Mouse (Mus musculus): ENCODE data around the gene Srf.
A peak's percentile ranks its signal among the peaks of the same experiment; 100 is the strongest.

Srf gene

GRCm38 (mm10) chr17:46547923-46548322, 8.1 kb downstream of the Srf start:
- Histone ChIP-seq H3K4me1 (replicated peaks; ENCODE audit: low read depth, low read length) (peaks cover 63% of the 10 kb centered on the region), H3K27me3 (ENCODE audit: insufficient read depth, low read length) (peaks cover 37% of the 10 kb centered on the region), H3K4me3 (replicated peaks; ENCODE audit: low read length) (peak overlapping the region; percentile 43; the same call in 1 of the 2 replicates), H3K36me3 (ENCODE audit: insufficient read depth, low read length) (peaks cover 44% of the 10 kb centered on the region), H3K9me3 (ENCODE audit: low read length) (no peaks in the 10 kb centered on the region)
- TF ChIP-seq POU5F1 (IDR thresholded peaks at IDR 0.05; ENCODE audit: borderline replicate concordance, low read length) (no peak), CTCF (conservative IDR thresholded peaks at IDR 0.05; ENCODE audit: low read length) (no peak), NANOG (IDR thresholded peaks at IDR 0.05; ENCODE audit: borderline replicate concordance, low read length) (no peak)

GRCm38 (mm10) chr17:46546995-46547394, 9.0 kb downstream of the Srf start:
- peaks cover 55% of the 10 kb centered on the region for H3K4me1 ChIP-seq (replicated peaks; ENCODE audit: low read depth, low read length)
- TF ChIP-seq NANOG (IDR thresholded peaks at IDR 0.05; ENCODE audit: borderline replicate concordance, low read length) (no peak), CTCF (conservative IDR thresholded peaks at IDR 0.05; ENCODE audit: low read length) (no peak), POU5F1 (IDR thresholded peaks at IDR 0.05; ENCODE audit: borderline replicate concordance, low read length) (no peak)
- peak overlapping the region; percentile 76 for H3K4me3 ChIP-seq (replicated peaks; ENCODE audit: low read length)
- H3K36me3 ChIP-seq (ENCODE audit: insufficient read depth, low read length), result peaks cover 38% of the 10 kb centered on the region
- no peaks in the 10 kb centered on the region for H3K9me3 ChIP-seq (ENCODE audit: low read length)
- peaks cover 44% of the 10 kb centered on the region for H3K27me3 ChIP-seq (ENCODE audit: insufficient read depth, low read length)

- H3K9me3 ChIP-seq (ENCODE audit: low read length), result no peaks in the 10 kb centered on the region
- peaks cover 53% of the 10 kb centered on the region for H3K4me1 ChIP-seq (replicated peaks; ENCODE audit: low read depth, low read length)
- peaks cover 34% of the 10 kb centered on the region for H3K36me3 ChIP-seq (ENCODE audit: insufficient read depth, low read length)
- peak overlapping the region; percentile 76 for H3K4me3 ChIP-seq (replicated peaks; ENCODE audit: low read length)
- H3K27me3 ChIP-seq (ENCODE audit: insufficient read depth, low read length), result peaks cover 48% of the 10 kb centered on the region
- no peak for TF ChIP-seq POU5F1 (IDR thresholded peaks at IDR 0.05; ENCODE audit: borderline replicate concordance, low read length)
- no peak for TF ChIP-seq CTCF (conservative IDR thresholded peaks at IDR 0.05; ENCODE audit: low read length)
- no peak for TF ChIP-seq NANOG (IDR thresholded peaks at IDR 0.05; ENCODE audit: borderline replicate concordance, low read length)
Observed at GRCm38 (mm10) chr17:46546591-46546990, 9.4 kb downstream of the Srf start.

GRCm38 (mm10) chr17:46545813-46546564, 10.0 kb downstream of the Srf start, which contains the start of gene Cul9:
TSS of gene Cul9 (minus strand) at chr17:46546388.
- peaks cover 28% of the 10 kb centered on the region for H3K36me3 ChIP-seq (ENCODE audit: insufficient read depth, low read length)
- TF ChIP-seq NANOG (IDR thresholded peaks at IDR 0.05; ENCODE audit: borderline replicate concordance, low read length), result no peak
- no peak for TF ChIP-seq POU5F1 (IDR thresholded peaks at IDR 0.05; ENCODE audit: borderline replicate concordance, low read length)
- no peak for TF ChIP-seq CTCF (conservative IDR thresholded peaks at IDR 0.05; ENCODE audit: low read length)
- peaks cover 54% of the 10 kb centered on the region for H3K27me3 ChIP-seq (ENCODE audit: insufficient read depth, low read length)
- peak within 1 kb of the TSS; percentile 76 for H3K4me3 ChIP-seq (replicated peaks; ENCODE audit: low read length)
- peaks cover 53% of the 10 kb centered on the region for H3K4me1 ChIP-seq (replicated peaks; ENCODE audit: low read depth, low read length)
- H3K9me3 ChIP-seq (ENCODE audit: low read length), result no peaks in the 10 kb centered on the region

GRCm38 (mm10) chr17:46543661-46544060, 12.3 kb downstream of the Srf start:
- H3K4me1 ChIP-seq (replicated peaks; ENCODE audit: low read depth, low read length), result peaks cover 56% of the 10 kb centered on the region
- peaks cover 5% of the 10 kb centered on the region for H3K36me3 ChIP-seq (ENCODE audit: insufficient read depth, low read length)
- H3K27me3 ChIP-seq (ENCODE audit: insufficient read depth, low read length), result peaks cover 76% of the 10 kb centered on the region
- peak overlapping the region; percentile 71 for H3K4me3 ChIP-seq (replicated peaks; ENCODE audit: low read length)
- TF ChIP-seq POU5F1 (IDR thresholded peaks at IDR 0.05; ENCODE audit: borderline replicate concordance, low read length) (no peak), CTCF (conservative IDR thresholded peaks at IDR 0.05; ENCODE audit: low read length) (no peak), NANOG (IDR thresholded peaks at IDR 0.05; ENCODE audit: borderline replicate concordance, low read length) (no peak)
- no peaks in the 10 kb centered on the region for H3K9me3 ChIP-seq (ENCODE audit: low read length)

- Histone ChIP-seq H3K4me1 (replicated peaks; ENCODE audit: low read depth, low read length) (peaks cover 30% of the 10 kb centered on the region), H3K4me3 (replicated peaks; ENCODE audit: low read length) (peak overlapping the region; percentile 35; the same call in 1 of the 2 replicates), H3K36me3 (ENCODE audit: insufficient read depth, low read length) (no peaks in the 10 kb centered on the region), H3K9me3 (ENCODE audit: low read length) (no peaks in the 10 kb centered on the region), H3K27me3 (ENCODE audit: insufficient read depth, low read length) (peaks cover 61% of the 10 kb centered on the region)
- TF ChIP-seq POU5F1 (IDR thresholded peaks at IDR 0.05; ENCODE audit: borderline replicate concordance, low read length) (no peak), CTCF (conservative IDR thresholded peaks at IDR 0.05; ENCODE audit: low read length) (peak; percentile 95)
Observed at GRCm38 (mm10) chr17:46525579-46526307, 30.2 kb downstream of the Srf start.

- TF ChIP-seq POU5F1 (IDR thresholded peaks at IDR 0.05; ENCODE audit: borderline replicate concordance, low read length) (no peak), CTCF (conservative IDR thresholded peaks at IDR 0.05; ENCODE audit: low read length) (no peak), NANOG (IDR thresholded peaks at IDR 0.05; ENCODE audit: borderline replicate concordance, low read length) (no peak)
- Histone ChIP-seq H3K36me3 (ENCODE audit: insufficient read depth, low read length) (no peaks in the 10 kb centered on the region), H3K4me3 (replicated peaks; ENCODE audit: low read length) (no peak overlapping the region), H3K9me3 (ENCODE audit: low read length) (no peaks in the 10 kb centered on the region), H3K27me3 (ENCODE audit: insufficient read depth, low read length) (peaks cover 68% of the 10 kb centered on the region), H3K4me1 (replicated peaks; ENCODE audit: low read depth, low read length) (peaks cover 37% of the 10 kb centered on the region)
Observed at GRCm38 (mm10) chr17:46525065-46525464, 30.9 kb downstream of the Srf start.

- Histone ChIP-seq H3K4me1 (replicated peaks; ENCODE audit: low read depth, low read length) (peaks cover 41% of the 10 kb centered on the region), H3K36me3 (ENCODE audit: insufficient read depth, low read length) (no peaks in the 10 kb centered on the region), H3K9me3 (ENCODE audit: low read length) (no peaks in the 10 kb centered on the region), H3K27me3 (ENCODE audit: insufficient read depth, low read length) (peaks cover 69% of the 10 kb centered on the region), H3K4me3 (replicated peaks; ENCODE audit: low read length) (peak overlapping the region; percentile 67)
- TF ChIP-seq POU5F1 (IDR thresholded peaks at IDR 0.05; ENCODE audit: borderline replicate concordance, low read length) (no peak), CTCF (conservative IDR thresholded peaks at IDR 0.05; ENCODE audit: low read length) (peak; percentile 44), NANOG (IDR thresholded peaks at IDR 0.05; ENCODE audit: borderline replicate concordance, low read length) (no peak)
Observed at GRCm38 (mm10) chr17:46521963-46522668, 33.9 kb downstream of the Srf start.

Data from E14TG2a.4 (cell line).